Mouse (Mus musculus) right cerebral cortex, postnatal 14 days (tissue): ENCODE measurements at regions not wholly inside any gene's neighbourhood (a gene's known extent, or its start where the extent isn't known, plus 50 kb on each side); places are given as distances from the start of the nearest gene placed in this dataset.
A peak's percentile ranks its signal among the peaks of the same experiment; 100 is the strongest.

Experiments used
- DNase-seq: peaks from one replicate; pipeline ENCODE4 v3.0.0; 2022

DNA sequence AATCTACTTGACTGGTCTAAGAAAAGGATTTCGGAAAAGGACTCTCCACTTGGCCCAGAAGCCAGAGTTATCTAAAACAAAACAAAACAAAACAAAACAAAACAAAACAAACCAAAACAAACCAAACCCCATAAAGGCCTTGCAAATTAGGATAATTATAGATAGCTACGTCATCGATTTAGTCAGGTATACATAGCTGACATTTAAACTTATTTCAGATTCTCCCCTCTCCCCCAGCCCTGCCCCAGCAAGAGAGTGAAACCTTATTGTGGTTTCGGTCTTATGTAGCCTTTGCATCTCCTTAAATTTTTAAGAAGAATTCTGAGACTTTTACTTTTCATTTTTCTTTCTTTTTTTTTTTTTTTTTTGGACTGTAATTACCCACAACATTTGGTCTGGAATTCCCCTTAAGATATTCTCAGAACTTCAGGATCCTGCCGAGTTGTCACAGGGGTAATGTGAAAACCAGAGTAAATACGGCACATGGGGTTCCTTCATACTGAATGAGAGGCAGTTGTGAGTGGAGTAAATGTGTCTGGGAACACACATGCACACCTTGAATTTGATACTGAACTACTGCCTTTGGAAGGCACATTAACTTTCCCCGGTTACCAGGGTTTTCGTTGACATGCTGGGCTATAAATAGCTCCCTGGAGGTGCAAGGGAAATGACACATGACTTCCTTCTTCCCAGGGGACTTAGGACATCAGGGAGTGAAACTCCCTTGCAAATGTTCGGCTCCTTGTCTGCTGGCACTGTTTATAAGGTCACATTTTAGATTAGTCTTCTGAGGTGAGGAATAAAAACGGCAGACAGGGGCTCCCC, 94.8 kb upstream of the Rap1b start:
- no peak for DNase-seq

DNA sequence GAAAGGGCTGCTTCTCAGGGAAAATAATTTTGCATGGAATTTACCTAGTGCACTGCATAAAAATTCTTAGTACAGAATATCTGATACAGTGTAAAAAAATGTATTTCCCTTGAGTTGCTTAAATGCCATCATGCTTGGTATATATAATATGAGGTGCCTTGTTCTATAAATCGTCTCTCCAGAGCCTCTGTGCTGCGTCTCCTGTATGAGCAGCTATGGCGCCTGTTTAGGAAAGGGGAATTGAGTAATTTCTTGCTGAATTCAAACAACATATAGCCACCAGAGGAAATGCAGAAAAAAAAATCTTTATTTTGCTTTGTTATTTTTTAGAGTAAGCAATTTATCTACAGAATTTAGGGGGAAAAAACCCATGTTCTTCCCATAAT, 95.4 kb upstream of the Rap1b start:
- DNase-seq, result no peak

DNA sequence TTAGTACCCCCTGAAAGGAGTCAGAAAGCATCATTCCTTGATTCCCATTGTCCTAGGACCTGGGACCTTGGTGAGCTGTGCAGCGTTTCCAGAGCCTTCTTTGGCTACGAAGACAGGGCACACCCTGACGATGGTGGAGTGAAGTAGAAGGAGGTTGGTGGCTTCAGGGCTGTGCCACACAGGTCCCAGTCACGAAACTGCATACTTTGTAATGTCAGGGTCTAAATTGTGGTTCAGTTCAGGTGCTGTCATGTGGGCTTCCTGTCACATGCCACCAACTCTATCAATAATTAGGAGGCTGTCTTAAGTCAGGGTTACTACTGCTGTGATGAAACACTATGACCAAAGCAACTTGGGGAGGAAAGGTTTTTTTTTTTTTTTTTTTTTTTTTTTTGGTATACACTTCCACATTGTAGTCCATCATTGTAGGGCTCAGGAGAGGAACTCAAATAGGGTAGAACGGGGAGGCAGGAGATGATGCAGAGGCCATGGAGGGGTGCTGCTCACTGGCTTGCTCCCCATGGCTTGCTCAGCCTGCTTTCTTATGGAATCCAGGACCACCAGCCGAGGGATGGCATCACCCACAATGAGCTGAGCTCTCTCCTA, 98.0 kb upstream of the Rap1b start:
- DNase-seq, result no peak

DNA sequence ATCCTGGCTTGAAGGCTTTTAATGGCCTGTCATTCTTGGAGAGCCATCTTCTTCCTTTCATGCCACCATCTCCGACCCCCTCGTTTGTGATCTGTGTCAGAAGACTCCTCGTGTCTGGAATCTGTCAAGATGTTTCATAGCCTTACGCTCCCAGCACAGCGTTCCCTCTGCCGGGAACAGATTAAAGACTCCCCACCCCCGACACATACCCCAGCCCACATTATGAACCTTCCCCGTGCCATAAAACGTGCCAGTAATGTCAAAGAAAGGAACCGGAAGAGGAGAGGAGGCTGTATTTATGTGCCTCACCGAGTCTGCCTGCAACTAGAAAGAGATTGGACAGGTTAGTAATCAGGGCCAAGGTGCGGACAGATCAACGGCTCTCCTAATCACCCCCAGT, 101.4 kb upstream of the Rap1b start:
- DNase-seq, result no peak

DNA sequence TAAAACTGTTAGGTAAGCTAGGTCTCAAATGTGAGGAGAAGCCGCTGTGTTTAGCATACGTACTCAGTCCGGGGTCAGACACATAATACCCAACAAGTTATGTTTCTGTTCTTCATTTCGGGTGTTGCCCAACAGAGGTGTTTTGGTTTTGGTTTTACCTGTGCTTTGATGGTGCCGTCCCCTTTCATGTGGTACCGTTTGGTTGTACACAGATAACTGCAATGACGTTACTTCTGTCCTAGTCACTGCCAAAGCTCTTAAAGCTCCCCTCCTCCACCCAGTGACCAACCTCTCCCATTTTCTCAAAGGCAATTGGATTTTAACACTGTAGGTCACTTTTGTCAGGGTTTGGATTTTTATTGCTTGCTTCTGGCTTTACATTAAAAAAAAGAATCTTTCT, 102.1 kb upstream of the Rap1b start:
- DNase-seq, result no peak

DNA sequence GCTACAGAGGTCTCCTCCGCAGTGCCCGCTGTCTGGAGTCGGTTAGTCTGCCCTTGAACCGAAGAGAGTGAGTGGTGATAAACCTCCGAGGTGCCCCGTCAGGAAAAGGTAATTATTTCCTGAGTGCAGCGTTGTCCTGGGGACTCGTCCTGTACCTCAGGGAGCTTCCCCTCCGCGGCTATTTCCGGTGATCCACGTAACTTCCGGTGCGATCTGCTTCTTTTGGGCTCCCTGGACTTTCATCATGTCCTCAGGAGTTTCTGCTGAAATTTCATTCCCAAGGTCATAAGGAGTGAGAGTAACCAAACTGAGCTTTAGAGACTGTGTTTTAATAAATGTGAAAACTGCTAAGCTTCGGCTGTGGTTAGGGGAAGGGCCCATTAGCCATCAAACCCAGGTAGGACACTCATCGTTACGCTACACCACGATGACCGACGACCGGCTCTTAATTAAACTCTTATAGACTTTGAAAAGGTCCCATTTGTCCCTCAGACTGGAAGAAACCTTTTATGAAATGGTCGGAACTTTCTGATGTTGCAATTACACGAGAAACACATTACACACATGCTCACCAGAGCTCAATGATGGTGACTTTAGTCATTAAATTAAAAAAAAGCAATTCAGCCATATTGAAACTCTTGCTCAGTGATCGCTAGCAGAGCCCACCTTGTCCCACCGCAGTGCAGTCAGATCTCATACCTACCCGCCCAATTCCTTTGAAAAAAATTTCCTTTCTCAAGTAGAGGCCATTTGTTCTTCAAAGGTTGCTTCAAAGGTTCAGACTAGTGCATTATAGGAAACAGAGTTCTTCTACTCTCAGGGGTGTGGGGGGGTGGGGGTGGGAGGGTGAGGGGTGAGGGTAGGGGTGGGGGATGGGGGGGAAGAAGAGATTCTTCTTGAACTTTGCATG, 106.5 kb upstream of the Rap1b start:
- no peak for DNase-seq

DNA sequence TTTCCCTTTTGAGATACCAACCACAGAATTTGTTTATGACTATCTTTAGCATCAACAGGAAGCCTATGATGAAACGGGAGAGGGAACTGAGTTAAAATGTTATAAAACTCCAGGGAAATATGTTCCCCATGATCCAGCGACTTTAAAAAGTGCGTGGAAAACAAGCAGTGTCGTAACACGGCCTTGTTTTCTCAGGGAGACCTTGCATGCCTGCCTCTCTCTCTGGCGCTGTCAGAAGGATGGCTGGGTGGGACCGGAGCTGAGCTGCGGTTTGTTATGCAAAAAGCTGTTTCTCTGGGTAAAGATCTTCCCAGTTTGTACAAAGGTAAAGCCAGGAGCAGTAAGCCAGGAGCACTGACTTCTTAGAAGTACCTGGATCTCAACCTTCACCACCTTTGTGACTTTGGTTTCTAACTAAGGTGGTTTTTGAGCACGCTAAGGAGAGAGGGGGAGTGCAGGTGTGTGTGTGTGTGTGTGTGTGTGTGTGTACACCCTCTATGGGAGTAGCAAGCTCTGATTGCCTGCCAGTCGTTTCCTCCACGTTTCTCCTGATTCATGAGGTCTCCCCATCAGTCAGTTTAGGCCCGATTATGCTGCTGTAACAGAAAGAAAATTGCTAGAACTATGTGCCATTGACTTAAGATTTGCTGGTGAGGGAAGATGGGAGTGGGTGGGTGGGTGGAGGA, 107.3 kb upstream of the Rap1b start:
- DNase-seq, result no peak

DNA sequence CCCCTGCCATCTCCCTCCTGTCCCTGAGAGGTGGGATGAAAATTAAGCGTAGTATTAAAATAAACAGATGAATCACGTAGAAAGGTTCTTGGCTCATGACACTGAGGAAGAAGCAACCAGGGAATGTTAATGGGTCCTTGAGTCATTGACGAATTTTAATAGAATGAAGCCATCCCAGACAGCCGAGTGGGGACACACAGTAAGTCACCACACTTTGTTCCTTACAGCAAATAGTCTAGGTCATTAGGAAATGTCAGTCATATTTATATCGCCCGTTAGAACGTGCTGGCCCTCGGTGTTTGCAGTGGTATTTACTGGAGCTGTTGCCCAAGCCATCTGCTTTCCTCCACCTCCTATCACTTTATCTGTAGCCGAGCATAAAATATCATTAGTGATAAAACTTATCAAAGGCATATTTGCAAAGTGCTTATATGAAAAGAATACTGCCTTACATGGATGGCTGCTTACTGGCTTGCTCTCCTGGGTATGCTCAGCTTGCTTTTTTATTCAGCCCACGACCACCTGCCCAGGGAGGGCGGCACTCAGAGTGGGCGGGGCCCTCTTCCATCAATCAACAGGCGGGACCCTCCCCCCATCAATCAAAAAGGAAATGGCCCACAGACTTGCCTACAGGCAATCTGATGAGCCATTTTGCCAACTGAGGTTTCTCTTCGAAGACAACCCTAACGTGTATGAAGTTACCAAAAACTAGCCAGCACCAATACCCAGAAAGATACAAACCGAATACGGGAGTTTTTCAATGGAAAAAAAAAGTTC, 110.5 kb upstream of the Rap1b start:
- no peak for DNase-seq

DNA sequence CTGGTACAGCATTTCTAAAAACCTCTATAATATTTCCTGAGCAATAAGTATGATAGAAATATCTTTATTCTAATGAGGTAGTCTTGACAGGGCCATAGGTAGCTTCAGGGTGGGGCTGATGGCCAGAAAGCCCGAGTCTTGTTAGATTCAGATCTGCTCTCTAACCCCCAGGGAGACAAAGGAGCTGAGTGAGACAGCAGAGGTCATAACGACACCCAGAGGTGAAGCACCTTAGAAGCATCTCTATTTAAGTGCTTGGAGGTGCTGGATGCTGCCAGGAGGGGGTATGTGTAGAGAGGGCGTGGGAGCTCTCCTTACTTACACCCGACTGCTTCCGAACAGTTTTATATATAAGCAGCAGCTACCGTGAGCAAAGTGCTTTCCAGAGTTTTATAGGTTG, 128.9 kb upstream of the Rap1b start:
- no peak for DNase-seq

DNA sequence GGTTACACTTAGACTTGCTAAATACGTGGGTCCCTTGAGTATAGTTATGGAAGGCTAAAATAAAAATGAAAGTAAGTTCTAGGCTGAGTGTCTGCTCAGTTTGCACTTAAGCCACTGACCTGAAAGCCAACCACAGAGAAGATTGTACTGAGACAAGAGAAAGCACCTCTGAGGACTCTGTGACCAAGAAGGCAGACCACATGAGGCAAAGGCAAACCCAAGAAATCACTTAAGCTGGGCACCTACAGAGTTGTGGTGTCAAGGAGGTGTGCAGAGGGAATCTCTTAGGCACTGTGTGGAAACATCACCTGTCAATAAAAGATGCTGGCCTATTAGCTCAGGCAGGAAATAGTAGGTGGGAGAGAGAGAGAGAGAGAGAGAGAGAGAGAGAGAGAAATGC, 129.6 kb upstream of the Rap1b start:
- DNase-seq, result no peak

DNA sequence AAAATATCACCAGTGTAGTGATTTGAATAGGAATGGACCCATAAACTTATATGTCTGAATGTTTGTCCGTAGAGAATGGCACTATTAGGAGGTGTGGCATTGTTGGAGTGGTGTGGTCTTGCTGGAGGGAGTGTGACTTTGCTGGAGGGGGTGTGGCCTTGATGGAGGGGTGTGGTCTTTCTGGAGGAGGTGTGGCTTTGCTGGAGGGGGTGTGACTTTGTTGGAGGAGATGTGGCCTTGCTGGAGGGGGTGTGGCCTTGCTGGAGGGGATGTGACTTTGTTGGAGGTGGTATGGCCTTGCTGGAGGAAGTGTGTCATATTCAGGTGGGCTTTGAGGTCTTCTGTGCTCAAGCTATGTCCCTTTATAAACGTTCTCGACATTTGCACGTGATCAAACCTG, 133.3 kb upstream of the Rap1b start:
- no peak for DNase-seq

DNA sequence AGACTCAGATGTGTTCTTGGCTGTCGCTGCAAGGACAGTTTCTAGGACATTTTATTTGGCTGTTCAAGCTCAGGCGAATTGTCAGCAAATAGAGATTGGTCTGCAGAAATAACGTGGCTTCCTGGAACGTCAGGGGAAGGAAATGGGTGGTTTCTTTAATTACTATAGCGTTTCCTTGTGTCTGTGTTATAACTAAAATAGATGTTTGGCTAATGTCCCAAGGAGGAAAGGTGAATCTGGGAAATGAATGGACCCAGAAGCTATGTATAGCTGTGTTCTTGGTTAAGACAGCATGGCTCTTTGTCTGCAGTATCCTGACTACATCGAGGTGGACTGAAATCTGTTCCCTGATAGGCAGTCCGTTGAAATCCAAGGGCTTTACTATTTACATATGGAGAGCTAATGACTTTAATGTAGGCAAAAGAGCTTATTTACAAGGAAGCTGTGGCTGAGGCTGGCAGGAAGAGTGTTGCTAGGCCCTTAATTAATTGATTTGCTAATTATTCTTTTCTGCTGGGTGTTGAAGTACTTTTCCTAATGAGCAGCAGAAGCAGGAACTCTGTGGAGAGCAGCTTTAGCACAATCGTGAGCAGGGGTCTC, 136.9 kb upstream of the Rap1b start:
- DNase-seq, result no peak

DNA sequence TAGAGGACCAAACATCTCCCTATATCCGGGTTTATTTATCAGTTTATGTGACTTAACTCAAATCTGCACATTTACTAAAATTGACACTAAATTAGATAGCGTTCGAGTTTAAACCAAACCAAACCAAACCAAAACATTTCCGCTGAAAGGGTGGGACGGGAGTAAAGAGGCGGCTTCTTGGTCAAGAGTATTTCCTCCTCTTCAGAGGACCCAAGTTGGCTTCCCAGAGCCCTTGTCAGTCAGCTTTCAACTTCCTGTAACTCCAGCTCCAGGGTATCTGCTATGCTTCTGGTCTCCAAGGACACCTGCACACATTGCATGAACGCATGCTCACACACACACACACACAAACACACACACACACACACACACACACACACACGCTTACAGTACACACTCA, 137.4 kb upstream of the Rap1b start:
- no peak for DNase-seq

DNA sequence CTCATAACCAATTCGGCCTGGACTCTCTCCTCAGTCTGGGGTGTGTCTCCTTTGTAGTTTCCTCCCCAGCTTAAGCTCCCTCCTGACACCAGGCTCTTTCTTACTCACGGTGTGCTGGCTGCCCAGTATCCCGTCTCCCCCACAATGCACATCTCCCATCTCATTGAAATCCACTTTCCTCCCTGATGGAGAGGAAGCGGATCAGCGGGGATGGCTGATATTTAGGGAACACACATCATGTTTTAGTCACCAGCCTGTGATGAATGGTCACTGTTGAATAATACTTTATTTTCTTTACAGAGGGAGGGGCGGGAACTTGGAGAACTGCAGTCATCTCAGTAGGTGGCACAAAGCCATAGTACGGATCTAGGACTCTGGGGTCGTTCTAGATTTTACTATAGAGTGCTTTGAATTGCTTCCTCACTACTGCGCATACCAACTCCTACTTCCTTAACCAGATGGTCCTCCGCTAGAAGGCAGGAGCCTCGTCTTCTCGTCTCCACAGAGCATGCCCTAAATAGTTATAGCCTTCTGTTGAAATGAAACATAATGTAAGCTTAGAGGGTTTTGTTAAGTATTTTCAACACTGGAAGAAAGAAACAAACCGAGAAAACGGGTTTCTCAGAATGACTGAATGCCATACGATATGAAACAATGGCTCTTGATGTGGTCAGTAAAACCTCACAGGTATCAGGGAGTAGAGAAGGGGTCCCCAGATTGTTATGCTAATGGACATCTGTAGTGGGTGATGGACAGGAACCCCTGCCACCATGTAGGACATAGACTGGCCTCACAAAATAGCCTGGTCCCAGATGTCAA, 139.2 kb upstream of the Rap1b start:
- DNase-seq, result no peak

DNA sequence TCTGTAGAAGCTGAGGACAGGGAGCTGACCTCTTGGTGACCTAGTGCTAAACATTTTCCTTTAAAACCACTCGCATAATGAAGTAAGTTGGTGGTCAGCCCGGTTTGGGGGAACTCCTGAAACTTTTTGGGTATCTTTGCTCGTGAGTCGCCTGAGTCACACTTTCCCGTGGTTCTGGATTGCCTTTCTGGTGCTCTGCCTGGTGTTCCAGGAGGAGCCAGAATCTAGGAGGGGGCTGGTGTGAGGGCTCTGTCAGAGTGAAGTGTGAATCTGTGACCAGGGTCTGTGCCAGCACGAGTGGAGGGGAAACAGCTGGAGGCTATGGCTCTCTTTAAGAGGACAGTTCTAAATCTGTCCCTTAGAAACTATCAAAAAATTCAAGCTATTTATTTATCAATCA, 141.8 kb upstream of the Rap1b start:
- DNase-seq, result peak; percentile 38

DNA sequence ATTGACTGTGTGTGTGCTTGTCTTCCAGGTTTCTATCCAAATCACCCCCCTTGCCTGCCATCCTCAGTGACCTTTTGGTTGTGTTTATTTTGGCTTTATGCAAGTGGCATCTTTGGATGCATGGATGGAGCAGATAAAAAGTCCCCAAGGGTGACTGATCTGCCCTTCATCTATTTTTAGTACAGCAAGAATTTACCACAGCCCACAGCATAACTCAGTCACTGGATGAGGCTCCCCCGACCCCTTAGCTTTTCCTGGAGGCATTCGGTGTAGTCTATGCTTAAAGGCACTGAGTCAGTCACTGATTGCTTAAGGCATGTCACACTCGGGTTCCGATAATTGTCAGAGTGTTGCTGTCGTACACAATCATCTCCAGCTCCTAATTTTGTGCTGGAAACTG, 142.2 kb upstream of the Rap1b start:
- no peak for DNase-seq

DNA sequence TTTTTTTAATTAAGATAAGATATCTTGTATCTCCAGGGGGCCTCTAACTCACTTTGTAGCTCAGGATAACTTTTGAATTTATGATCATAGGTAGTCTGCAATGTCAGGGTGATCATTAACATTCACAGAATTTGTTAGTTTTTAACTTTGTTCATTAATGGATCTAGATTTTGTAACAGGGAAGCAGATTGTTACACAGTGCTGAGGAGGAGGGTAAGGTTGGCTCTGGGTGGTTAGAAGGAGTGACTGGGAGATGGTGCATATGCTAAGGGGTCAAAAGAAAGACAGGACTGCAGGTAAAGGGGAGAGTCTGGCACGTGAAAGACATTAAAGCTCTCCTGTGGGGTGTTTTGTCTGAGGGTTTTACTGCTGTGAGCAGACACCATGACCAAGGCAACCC, 145.3 kb upstream of the Rap1b start:
- no peak for DNase-seq

DNA sequence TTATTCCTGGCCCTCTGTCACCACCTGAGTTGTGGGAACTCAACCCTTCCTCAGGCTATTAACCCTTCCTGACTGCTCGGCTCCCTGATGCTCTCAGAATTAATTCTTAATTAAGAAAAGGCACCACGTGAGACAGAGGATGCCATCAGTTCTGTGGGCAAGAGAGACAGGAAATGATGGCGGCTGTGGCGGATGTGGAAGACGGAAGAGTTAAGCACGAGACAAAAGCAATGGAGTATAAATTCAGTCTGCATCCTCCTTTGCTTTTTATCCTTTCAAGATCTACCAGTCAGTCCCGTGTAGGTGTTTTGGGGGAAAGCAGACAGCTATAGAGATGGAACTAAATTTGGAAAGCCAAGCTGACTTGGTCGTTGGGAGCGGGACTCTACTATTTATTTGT, 146.5 kb upstream of the Rap1b start:
- no peak for DNase-seq

DNA sequence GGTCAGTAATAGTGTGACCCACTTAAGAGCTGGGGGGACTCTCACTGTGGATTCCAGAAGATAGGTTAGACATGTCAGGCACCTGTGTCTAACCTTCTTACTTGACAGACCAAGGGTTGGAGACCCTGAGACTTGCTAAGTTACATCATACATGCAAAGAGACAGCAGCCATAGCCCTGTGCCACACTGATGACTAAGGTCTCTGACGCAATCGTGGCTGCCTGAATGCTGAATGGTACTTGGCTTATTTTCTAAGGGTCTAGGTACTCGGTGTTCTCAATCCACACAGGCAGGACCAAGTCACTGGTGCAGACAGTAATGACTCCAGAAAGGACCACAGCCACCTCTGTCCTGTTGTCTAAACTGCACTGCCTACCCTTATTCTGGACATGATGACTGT, 147.8 kb upstream of the Mdm1 start:
- DNase-seq, result no peak

DNA sequence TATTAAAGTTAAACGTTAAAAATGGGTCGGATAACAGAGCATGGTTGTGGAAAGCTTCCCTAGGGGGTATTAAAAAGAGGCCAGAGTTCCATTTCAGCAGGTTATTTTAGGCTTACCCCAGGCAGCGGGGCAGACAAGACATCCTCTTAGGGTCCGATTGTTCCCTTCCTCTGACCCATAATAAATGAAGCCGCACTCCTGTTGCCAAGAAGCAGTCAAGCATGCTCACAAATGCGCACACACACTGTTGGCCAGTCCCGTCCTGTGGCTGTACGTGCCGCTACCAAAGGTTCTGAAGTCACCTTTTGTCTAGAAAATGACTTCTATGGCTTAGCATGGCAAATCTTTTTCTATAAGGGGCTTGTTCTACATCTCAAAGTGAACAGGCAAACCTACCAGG, 146.8 kb upstream of the Mdm1 start:
- no peak for DNase-seq

DNA sequence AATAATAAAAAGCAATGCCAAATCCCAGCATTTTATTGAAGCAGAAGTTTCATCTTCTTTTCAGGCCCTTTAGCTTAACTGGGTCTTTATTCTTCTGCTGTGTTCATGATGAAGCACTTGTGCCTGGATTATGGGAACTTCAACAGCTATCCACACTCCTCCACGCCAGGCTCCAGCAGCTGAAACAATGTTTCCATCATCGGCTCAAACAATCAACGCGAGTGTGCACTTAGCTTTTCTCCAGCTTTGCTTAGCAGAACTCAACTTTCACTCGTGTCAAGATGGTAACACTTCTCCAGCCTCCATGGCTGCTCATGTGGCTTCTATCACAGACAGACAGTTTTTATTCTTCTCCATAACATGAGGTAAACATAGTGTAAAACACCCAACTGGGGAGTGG, 143.8 kb upstream of the Mdm1 start:
- DNase-seq, result no peak
